Comparison of ENCODE assay signal across 25 mouse cellular contexts in genomic region chr3:58581530-58581929, GRCm38 (mm10). TPM values are rescaled to one million over a fixed set of nuclear protein-coding genes. Genes with fewer than 3 reads are reported as not detected.
DNase-seq lines count a peak whose midpoint lies in the region; ATAC-seq and TF ChIP-seq lines count a peak whose summit lies in the region.
"Had no signal": no experiment of that assay in that cellular context is flagged by ENCODE, and none has a peak within 500 bp of the region (broad histone marks: within the 10 kb centered on the region; RNA-seq: fewer than 3 reads in every experiment).

No protein-coding gene starts in this region.

- no peak for TF ChIP-seq RAD21 in MEL (IDR thresholded peaks at IDR 0.05; ENCODE audit: low read depth, low read length)

- no peaks in the 10 kb centered on the region for H3K27me3 ChIP-seq in kidney, adult 2 months (replicated peaks; ENCODE audit: control insufficient read depth, insufficient read depth, low read length)
- no peaks in the 10 kb centered on the region for H3K27me3 ChIP-seq in MEL (ENCODE audit: control insufficient read depth in 1 of 2, insufficient read depth in 2 of 2, low read length in 2 of 2)
- H3K27me3 ChIP-seq: embryonic facial prominence, embryonic 12.5 days; forebrain, embryonic 13.5 days; heart, embryonic 15.5 days; hindbrain, embryonic 12.5 days; intestine, embryonic 15.5 days; kidney, embryonic 15.5 days; limb, embryonic 12.5 days; neural tube, embryonic 12.5 days had no signal

- peaks cover 64% of the 10 kb centered on the region for H3K79me2 ChIP-seq in MEL (ENCODE audit: control insufficient read depth, insufficient read depth, low read length, poor library complexity)

- 74% methylated on average over 4 of the region's 4 CpGs for WGBS in kidney, adult 2 months

- no peak overlapping the region for H3K4me3 ChIP-seq in kidney, adult 2 months (ENCODE audit: insufficient read depth, low read depth, low read length)
- no peak overlapping the region for H3K4me3 ChIP-seq in MEL (ENCODE audit: control insufficient read depth in 1 of 2, insufficient read depth in 1 of 2, low read depth in 2 of 2, low read length in 2 of 2)
- H3K4me3 ChIP-seq: embryonic facial prominence, embryonic 12.5 days; erythroblast, embryonic 14.5 days; forebrain, embryonic 13.5 days; heart, adult 2 months; heart, embryonic 15.5 days; hindbrain, embryonic 12.5 days; intestine, embryonic 15.5 days; kidney, embryonic 15.5 days; limb, embryonic 12.5 days; neural tube, embryonic 12.5 days had no signal

- 0 out of 2 replicates have a peak, but pooled peaks have one; percentile 5 for ATAC-seq in megakaryocyte progenitor cell, adult 5-6 weeks (replicated peaks; ENCODE audit: poor library complexity)
- no peak for ATAC-seq in granulocyte monocyte progenitor cell, adult 5-6 weeks (replicated peaks; ENCODE audit: poor library complexity, severe bottlenecking)
- ATAC-seq: forebrain, embryonic 13.5 days; intestine, embryonic 15.5 days; lung, postnatal 0 days had no signal

- H3K4me1 ChIP-seq in kidney, adult 2 months (ENCODE audit: control insufficient read depth, insufficient read depth, low read length): peaks cover 28% of the 10 kb centered on the region
- peaks cover 17 to 19% of the 10 kb centered on the region in 2 experiments for H3K4me1 ChIP-seq in MEL (ENCODE audit: control insufficient read depth in 1 of 2, insufficient read depth in 2 of 2, low read length in 2 of 2)

- H3K9me3 ChIP-seq in MEL (replicated peaks; ENCODE audit: insufficient read depth, low read length): no peaks in the 10 kb centered on the region
- H3K9me3 ChIP-seq: embryonic facial prominence, embryonic 12.5 days; forebrain, embryonic 13.5 days; heart, embryonic 15.5 days; hindbrain, embryonic 12.5 days; intestine, embryonic 15.5 days; kidney, embryonic 15.5 days; limb, embryonic 12.5 days; neural tube, embryonic 12.5 days had no signal

- H3K27ac ChIP-seq in kidney, adult 2 months (ENCODE audit: insufficient read depth, low read depth, low read length): peak overlapping the region; percentile 55; the same call in 1 of the 2 replicates
- H3K27ac ChIP-seq in MEL (ENCODE audit: control insufficient read depth, low read depth, low read length): no peak overlapping the region
- H3K27ac ChIP-seq: embryonic facial prominence, embryonic 12.5 days; forebrain, embryonic 13.5 days; heart, adult 2 months; hindbrain, embryonic 12.5 days; intestine, embryonic 15.5 days; kidney, embryonic 15.5 days; limb, embryonic 12.5 days; neural tube, embryonic 12.5 days had no signal

- peak; percentile 15 for DNase-seq in kidney, adult 2 months
- no peak for DNase-seq in kidney, postnatal 4 days
- DNase-seq in 416B (ENCODE audit: low read depth) (peak; percentile 40), MEL (ENCODE audit: low read depth, low spot score) (peak; percentile 30)
- no peak for DNase-seq in thymus, postnatal 36 days
- no peak for DNase-seq in heart, postnatal 4 days
- DNase-seq: cerebellum, adult 2 months; gastrocnemius, postnatal 10 days; heart, adult 2 months; right cerebral cortex, adult 18-20 months had no signal

- H3K9ac ChIP-seq in MEL (ENCODE audit: control insufficient read depth, low read depth, low read length, poor library complexity, severe bottlenecking): no peak overlapping the region
- H3K9ac ChIP-seq: embryonic facial prominence, embryonic 12.5 days; forebrain, embryonic 13.5 days; heart, embryonic 15.5 days; hindbrain, embryonic 12.5 days; intestine, embryonic 15.5 days; kidney, embryonic 15.5 days; limb, embryonic 12.5 days; neural tube, embryonic 12.5 days had no signal

- no peak for TF ChIP-seq POLR2A in kidney, adult 2 months (IDR thresholded peaks at IDR 0.05; ENCODE audit: low read depth, low read length)
- TF ChIP-seq POLR2A in MEL (IDR thresholded peaks at IDR 0.05; ENCODE audit: control insufficient read depth in 1 of 2, insufficient read depth in 1 of 2, low read depth in 1 of 2, low read length in 2 of 2, poor library complexity in 1 of 2): no peak

- H3K36me3 ChIP-seq in kidney, adult 2 months (ENCODE audit: control insufficient read depth, insufficient read depth, low read length): no peaks in the 10 kb centered on the region; the same call in 1 of the 2 replicates
- H3K36me3 ChIP-seq in MEL (ENCODE audit: control insufficient read depth in 1 of 2, insufficient read depth in 2 of 2, low read length in 2 of 2): peaks cover 16 to 37% of the 10 kb centered on the region in 2 experiments
- H3K36me3 ChIP-seq: intestine, embryonic 15.5 days had no signal

- TF ChIP-seq CTCF in kidney, adult 2 months (conservative IDR thresholded peaks at IDR 0.05; ENCODE audit: insufficient read depth, insufficient read length, low read depth, low read length): no peak
- no peak for TF ChIP-seq CTCF in MEL (IDR thresholded peaks at IDR 0.05 in 2 of 3, conservative IDR thresholded peaks at IDR 0.05 in 1 of 3; ENCODE audit: control insufficient read depth in 1 of 3, insufficient read depth in 1 of 3, low read depth in 2 of 3, low read length in 3 of 3, poor library complexity in 1 of 3, severe bottlenecking in 1 of 3)

- TF ChIP-seq EP300 in MEL (IDR thresholded peaks at IDR 0.05; ENCODE audit: low read depth in 1 of 2, low read length in 2 of 2): no peak

TF ChIP-seq in MEL, 35 proteins besides CTCF, POLR2A, EP300 and RAD21:
- TF ChIP-seq RCOR1 (IDR thresholded peaks at IDR 0.05; ENCODE audit: low read depth, low read length) (no peak), MXI1 (IDR thresholded peaks at IDR 0.05; ENCODE audit: low read depth, low read length) (no peak), USF1 (IDR thresholded peaks at IDR 0.05; ENCODE audit: low read depth, low read length) (no peak), CHD2 (IDR thresholded peaks at IDR 0.05; ENCODE audit: low read length) (no peak), TAL1 (IDR thresholded peaks at IDR 0.05; ENCODE audit: low read length) (no peak), SIN3A (IDR thresholded peaks at IDR 0.05; ENCODE audit: low read length) (no peak), E2F4 (IDR thresholded peaks at IDR 0.05; ENCODE audit: borderline replicate concordance, low read depth, low read length) (no peak), ELF1 (IDR thresholded peaks at IDR 0.05; ENCODE audit: low read depth, low read length) (no peak), MAX (IDR thresholded peaks at IDR 0.05; ENCODE audit: low read length) (no peak), SMC3 (IDR thresholded peaks at IDR 0.05; ENCODE audit: low read depth, low read length) (no peak), TCF12 (IDR thresholded peaks at IDR 0.05; ENCODE audit: low read depth, low read length) (no peak)

RNA-seq across cellular contexts. Expression of gene Selenot, which starts 5.1 kb away (rescaled TPM):
- polyA plus RNA-seq in kidney, adult 2 months (2012; rRNA removed): 81.8 and 102 TPM in 2 replicates
- total RNA-seq in MEL (2012; rRNA removed): 78.3 and 83.9 TPM in 2 replicates
- polyA plus RNA-seq in MEL (2012; ENCODE audit: insufficient read depth in 1 of 2, insufficient read length in 2 of 2, low read depth in 1 of 2, low replicate concordance in 2 of 2, missing spikeins in 1 of 2): 100 to 1,000 TPM in 1 of 2 experiments, 10 to 100 TPM in 1; 89.5 to 107 TPM
- total RNA-seq in megakaryocyte progenitor cell, adult 5-6 weeks (2015): 138 and 142 TPM in 2 replicates
- total RNA-seq in megakaryocyte progenitor cell, adult 5-6 weeks (2017): 176 and 180 TPM in 2 replicates
- total RNA-seq in granulocyte monocyte progenitor cell, adult 5-6 weeks (2014; fragmentation: Nextera tagmentation): 80.8 and 97.3 TPM in 2 replicates
- total RNA-seq in granulocyte monocyte progenitor cell, adult 5-6 weeks (2017): 158 and 187 TPM in 2 replicates
- total RNA-seq in heart, postnatal 4 days (2021): 100 to 1,000 TPM; 117 to 120 TPM

RNA-seq across cellular contexts. Expression of gene Erich6, which starts 55.5 kb away (rescaled TPM):
- polyA plus RNA-seq in kidney, adult 2 months (2012; rRNA removed): 0.03 and 0.10 TPM in 2 replicates
- not detected in 2 replicates for total RNA-seq in MEL (2012; rRNA removed)
- under 1 TPM in 1 of 2 experiments, not detected in 1; 0.08 TPM for polyA plus RNA-seq in MEL (2012; ENCODE audit: insufficient read depth in 1 of 2, insufficient read length in 2 of 2, low read depth in 1 of 2, low replicate concordance in 2 of 2, missing spikeins in 1 of 2)
- 0.20 TPM in 1 of 2 replicates, not detected in the other for total RNA-seq in megakaryocyte progenitor cell, adult 5-6 weeks (2015)
- not detected in 2 replicates for total RNA-seq in megakaryocyte progenitor cell, adult 5-6 weeks (2017)
- total RNA-seq in granulocyte monocyte progenitor cell, adult 5-6 weeks (2014; fragmentation: Nextera tagmentation): not detected in 2 replicates
- total RNA-seq in granulocyte monocyte progenitor cell, adult 5-6 weeks (2017): not detected in 2 replicates
- total RNA-seq in heart, postnatal 4 days (2021): under 1 TPM; 0.16 to 0.24 TPM
- total RNA-seq: adrenal gland, postnatal 4 days; heart, adult 2 months had no signal
- polyA plus RNA-seq: embryonic facial prominence, embryonic 12.5 days; erythroblast, embryonic 14.5 days; intestine, embryonic 15.5 days; kidney, embryonic 15.5 days; liver, embryonic 16.5 days; lung, postnatal 0 days; stomach, embryonic 14.5 days had no signal

RNA-seq across cellular contexts. Expression of gene Serp1, which starts 55.8 kb away (rescaled TPM):
- polyA plus RNA-seq in kidney, adult 2 months (2012; rRNA removed): 32.7 and 37.7 TPM in 2 replicates
- total RNA-seq in MEL (2012; rRNA removed): 78.7 and 96.3 TPM in 2 replicates
- 10 to 100 TPM; 80.5 to 83.8 TPM for polyA plus RNA-seq in MEL (2012; ENCODE audit: insufficient read depth in 1 of 2, insufficient read length in 2 of 2, low read depth in 1 of 2, low replicate concordance in 2 of 2, missing spikeins in 1 of 2)
- 130 and 146 TPM in 2 replicates for total RNA-seq in megakaryocyte progenitor cell, adult 5-6 weeks (2015)
- total RNA-seq in megakaryocyte progenitor cell, adult 5-6 weeks (2017): 136 and 145 TPM in 2 replicates
- total RNA-seq in granulocyte monocyte progenitor cell, adult 5-6 weeks (2014; fragmentation: Nextera tagmentation): 117 and 128 TPM in 2 replicates
- total RNA-seq in granulocyte monocyte progenitor cell, adult 5-6 weeks (2017): 140 and 165 TPM in 2 replicates
- 10 to 100 TPM; 25.6 to 26.7 TPM for total RNA-seq in heart, postnatal 4 days (2021)

RNA-seq across cellular contexts. Expression of gene Eif2a, which starts 55.9 kb away (rescaled TPM):
- polyA plus RNA-seq in kidney, adult 2 months (2012; rRNA removed): 10.6 and 15.4 TPM in 2 replicates
- total RNA-seq in MEL (2012; rRNA removed): 70.2 and 79.5 TPM in 2 replicates
- polyA plus RNA-seq in MEL (2012; ENCODE audit: insufficient read depth in 1 of 2, insufficient read length in 2 of 2, low read depth in 1 of 2, low replicate concordance in 2 of 2, missing spikeins in 1 of 2): 100 to 1,000 TPM in 1 of 2 experiments, 10 to 100 TPM in 1; 67.3 to 192 TPM
- total RNA-seq in megakaryocyte progenitor cell, adult 5-6 weeks (2015): 173 and 174 TPM in 2 replicates
- total RNA-seq in megakaryocyte progenitor cell, adult 5-6 weeks (2017): 94.7 and 102 TPM in 2 replicates
- total RNA-seq in granulocyte monocyte progenitor cell, adult 5-6 weeks (2014; fragmentation: Nextera tagmentation): 99.7 and 127 TPM in 2 replicates
- total RNA-seq in granulocyte monocyte progenitor cell, adult 5-6 weeks (2017): 99.8 and 121 TPM in 2 replicates
- 10 to 100 TPM; 40.9 to 42.8 TPM for total RNA-seq in heart, postnatal 4 days (2021)

Comparison
In these comparisons a context has a peak if more than half of its experiments do, and no peak if none do; other contexts are left out.
1. DNase-seq: peak in kidney, adult 2 months (single experiment), 416B (single experiment) and MEL (single experiment); none in kidney, postnatal 4 days (0 of 2), thymus, postnatal 36 days (0 of 2) and heart, postnatal 4 days (single experiment).